ENCODE assay signal across 1 mouse cellular context in the genomic region with DNA sequence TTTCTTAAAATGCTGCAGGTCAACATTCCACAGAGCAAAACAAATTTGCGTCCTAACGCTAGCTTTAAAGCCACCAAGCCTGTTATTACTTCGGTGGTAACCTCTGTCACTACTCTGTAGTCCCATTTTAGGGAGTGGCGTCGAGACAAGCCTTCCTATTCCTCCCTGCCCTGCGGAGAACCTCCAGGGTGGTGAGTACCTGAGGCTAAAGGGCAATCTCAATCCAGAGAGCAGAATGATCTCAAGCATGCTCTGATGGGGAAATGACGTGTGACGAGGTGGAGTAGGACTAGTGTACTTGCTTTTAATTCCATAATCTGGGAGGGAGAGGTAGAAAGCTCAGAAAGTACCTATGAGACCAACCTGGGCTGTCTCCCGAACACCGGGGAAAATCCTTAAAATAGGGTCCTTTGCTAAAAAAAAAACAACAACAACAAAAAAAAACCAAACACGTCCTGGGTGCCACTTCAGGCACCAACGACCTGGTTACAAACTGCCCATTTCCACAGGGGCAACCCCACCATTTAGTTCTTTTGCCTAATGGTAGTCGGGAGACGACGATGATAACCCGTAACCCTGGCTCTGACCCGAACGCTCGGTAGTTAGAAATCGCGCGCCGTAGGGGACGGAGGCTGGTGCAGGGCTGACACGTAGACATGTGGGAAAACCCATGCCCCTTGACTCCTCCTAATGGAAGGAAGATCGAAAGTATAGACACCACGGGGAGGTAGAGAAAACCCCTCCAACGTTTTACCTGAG.
A peak's percentile ranks its signal among the peaks of the same experiment; 100 is the strongest.
TF ChIP-seq lines count a peak whose summit lies in the region.

No protein-coding gene starts in this region.

TF ChIP-seq in CH12.LX, 34 proteins besides CTCF, POLR2A, EP300 and RAD21 (continued from another document):
- TF ChIP-seq ZC3H11A (IDR thresholded peaks at IDR 0.05; ENCODE audit: low read depth, low read length) (no peak), ZNF384 (IDR thresholded peaks at IDR 0.05; ENCODE audit: low read depth, low read length) (no peak; the same call in 1 of the 2 replicates), USF1 (IDR thresholded peaks at IDR 0.05; ENCODE audit: low read depth, low read length) (no peak), TBP (conservative IDR thresholded peaks at IDR 0.05; ENCODE audit: low read depth, low read length) (no peak), CHD1 (IDR thresholded peaks at IDR 0.05; ENCODE audit: low read depth, low read length) (peak; percentile 95), JUND (conservative IDR thresholded peaks at IDR 0.05; ENCODE audit: low read depth, low read length) (no peak), MXI1 (IDR thresholded peaks at IDR 0.05; ENCODE audit: low read depth, low read length) (no peak), SIN3A (IDR thresholded peaks at IDR 0.05; ENCODE audit: low read length) (no peak)
